Mouse (Mus musculus) NIH3T3 (cell line): Measurements from ENCODE around the gene Mup13.
"Not testable (repeated sequence)": the region's sequence is repeated elsewhere in the genome, so short reads cannot be mapped to it uniquely, and the experiment has no call there.

Source experiments
- DNase-seq: peaks from one replicate; pipeline ENCODE4 v3.0.0-alpha.2; 2012; ENCODE audit warnings: low read depth

The Mup13 gene

GRCm38 (mm10) chr4:61228186-61228585 is at the start of gene Mup13:
Gene Mup13 (minus strand): TSS chr4:61228286.
- not testable (repeated sequence) for DNase-seq
